ENCODE assay signal across 19 mouse cellular contexts in genomic region chr1:149858734-149859133, GRCm38 (mm10).
DNase-seq lines count a peak whose midpoint lies in the region; ATAC-seq and TF ChIP-seq lines count a peak whose summit lies in the region.
"Had no signal": no experiment of that assay in that cellular context is flagged by ENCODE, and none has a peak within 500 bp of the region (broad histone marks: within the 10 kb centered on the region; RNA-seq: fewer than 3 reads in every experiment).

No protein-coding gene starts in this region.

- 66% methylated on average over 5 of the region's 5 CpGs for WGBS in embryonic facial prominence, embryonic 11.5 days
- WGBS in embryonic facial prominence, embryonic 10.5 days = 72% methylated on average over 5 of the region's 5 CpGs
- 76% methylated on average over 5 of the region's 5 CpGs for WGBS in lung, postnatal 0 days
- 78% methylated on average over 5 of the region's 5 CpGs for WGBS in small intestine, adult 2 months

- H3K9ac ChIP-seq in embryonic facial prominence, embryonic 11.5 days (replicated peaks; ENCODE audit: low read length) = no peak overlapping the region
- H3K9ac ChIP-seq in lung, postnatal 0 days (replicated peaks; ENCODE audit: low read depth) = no peak overlapping the region
- H3K9ac ChIP-seq: heart, embryonic 15.5 days; hindbrain, embryonic 12.5 days; limb, embryonic 13.5 days had no signal

- in situ Hi-C loops in Patski (cut with MboI; ENCODE audit: low pct_unique_long_range_greater_than_20kb) = no loop called here

- H3K4me3 ChIP-seq in embryonic facial prominence, embryonic 11.5 days (ENCODE audit: low read depth, low read length) = no peak overlapping the region
- no peak overlapping the region for H3K4me3 ChIP-seq in embryonic facial prominence, embryonic 10.5 days
- H3K4me3 ChIP-seq in lung, postnatal 0 days (ENCODE audit: low read depth, low read length) = no peak overlapping the region
- H3K4me3 ChIP-seq in small intestine, adult 2 months (ENCODE audit: low read depth, low read length) = no peak overlapping the region
- H3K4me3 ChIP-seq: heart, embryonic 15.5 days; hindbrain, embryonic 12.5 days; limb, embryonic 13.5 days; megakaryocyte, embryonic 14.5 days had no signal

- TF ChIP-seq CTCF in lung, postnatal 0 days (IDR thresholded peaks at IDR 0.05) = peak; percentile 35
- peak; percentile 65 for TF ChIP-seq CTCF in Patski (IDR thresholded peaks at IDR 0.05)
- TF ChIP-seq CTCF in small intestine, adult 2 months (IDR thresholded peaks at IDR 0.05; ENCODE audit: extremely low read depth, insufficient read length, insufficient replicate concordance, low read depth, low read length) = peak; percentile 28; the same call in 1 of the 2 replicates

- no peaks in the 10 kb centered on the region for H3K36me3 ChIP-seq in embryonic facial prominence, embryonic 11.5 days (replicated peaks; ENCODE audit: control insufficient read depth, insufficient read depth, low read depth, low read length)
- no peaks in the 10 kb centered on the region for H3K36me3 ChIP-seq in embryonic facial prominence, embryonic 10.5 days (replicated peaks)
- H3K36me3 ChIP-seq in lung, postnatal 0 days (ENCODE audit: insufficient read depth, low read length) = no peaks in the 10 kb centered on the region
- H3K36me3 ChIP-seq in small intestine, adult 2 months (ENCODE audit: control insufficient read depth, insufficient read depth, low read length) = 0 out of 2 replicates have a peak, but pooled peaks cover 1% of the 10 kb centered on the region
- H3K36me3 ChIP-seq: heart, embryonic 15.5 days; hindbrain, embryonic 12.5 days; limb, embryonic 13.5 days had no signal

- POLR2A ChIA-PET in Patski (lab: Charles Lee) = no interaction called here

- peak; percentile 14 for DNase-seq in embryonic facial prominence, embryonic 11.5 days (ENCODE audit: low spot score)
- no peak for DNase-seq in embryonic facial prominence, embryonic 10.5 days (ENCODE audit: low spot score)
- no peak for DNase-seq in lung, postnatal 0 days (ENCODE audit: low spot score)
- no peak for DNase-seq in lung, postnatal 14 days
- DNase-seq in Patski (ENCODE audit: low read depth, low spot score) = no peak
- no peak for DNase-seq in layer of hippocampus, postnatal 14 days (ENCODE audit: low spot score in 2 of 2)
- DNase-seq: adrenal gland, postnatal 14 days; cerebellum, adult 9-11 months; kidney, adult 11 months; kidney, postnatal 4 days; lung, adult 2 months; right cerebral cortex, postnatal 25 days; thymus, adult 18-20 months had no signal

- H3K4me1 ChIP-seq in embryonic facial prominence, embryonic 11.5 days (ENCODE audit: control insufficient read depth, insufficient read depth, low read length) = no peaks in the 10 kb centered on the region; the same call in 1 of the 2 replicates
- peaks cover 3% of the 10 kb centered on the region for H3K4me1 ChIP-seq in embryonic facial prominence, embryonic 10.5 days
- H3K4me1 ChIP-seq in lung, postnatal 0 days (ENCODE audit: insufficient read depth, low read depth, low read length) = no peaks in the 10 kb centered on the region
- no peaks in the 10 kb centered on the region for H3K4me1 ChIP-seq in small intestine, adult 2 months (ENCODE audit: control insufficient read depth, insufficient read depth, insufficient read length, low read length)
- H3K4me1 ChIP-seq: heart, embryonic 15.5 days; hindbrain, embryonic 12.5 days; limb, embryonic 13.5 days had no signal

- H3K9me3 ChIP-seq in embryonic facial prominence, embryonic 11.5 days (replicated peaks; ENCODE audit: control insufficient read depth, low read length) = no peaks in the 10 kb centered on the region
- H3K9me3 ChIP-seq in embryonic facial prominence, embryonic 10.5 days = no peaks in the 10 kb centered on the region
- H3K9me3 ChIP-seq in lung, postnatal 0 days (ENCODE audit: low read length) = no peaks in the 10 kb centered on the region
- H3K9me3 ChIP-seq: heart, embryonic 15.5 days; hindbrain, embryonic 12.5 days; limb, embryonic 13.5 days; megakaryocyte, embryonic 14.5 days had no signal

- no peak for ATAC-seq in embryonic facial prominence, embryonic 11.5 days (replicated peaks; ENCODE audit: insufficient number of reproducible peaks, low FRiP score, low TSS enrichment, low read depth)
- ATAC-seq in lung, postnatal 0 days = no peak
- ATAC-seq in Patski = no peak
- no peak for ATAC-seq in erythroblast, adult 5-6 weeks (replicated peaks; ENCODE audit: low FRiP score, poor library complexity, severe bottlenecking)

- TF ChIP-seq POLR2A in small intestine, adult 2 months (IDR thresholded peaks at IDR 0.05; ENCODE audit: low read depth, low read length) = no peak

- H3K27ac ChIP-seq in embryonic facial prominence, embryonic 11.5 days (replicated peaks; ENCODE audit: low read depth, low read length) = no peak overlapping the region
- no peak overlapping the region for H3K27ac ChIP-seq in embryonic facial prominence, embryonic 10.5 days (replicated peaks)
- H3K27ac ChIP-seq in lung, postnatal 0 days (ENCODE audit: low read length) = no peak overlapping the region
- H3K27ac ChIP-seq in small intestine, adult 2 months (ENCODE audit: insufficient read depth, low read depth, low read length) = no peak overlapping the region
- H3K27ac ChIP-seq: heart, embryonic 15.5 days; hindbrain, embryonic 12.5 days; limb, embryonic 13.5 days had no signal

- H3K4me2 ChIP-seq in embryonic facial prominence, embryonic 11.5 days (ENCODE audit: low read depth, low read length) = no peak overlapping the region
- no peak overlapping the region for H3K4me2 ChIP-seq in lung, postnatal 0 days (replicated peaks; ENCODE audit: low read depth, low read length)
- H3K4me2 ChIP-seq: heart, embryonic 15.5 days; hindbrain, embryonic 12.5 days; limb, embryonic 13.5 days had no signal

- no peak for TF ChIP-seq EP300 in lung, postnatal 0 days (IDR thresholded peaks at IDR 0.05)

- no peaks in the 10 kb centered on the region for H3K27me3 ChIP-seq in embryonic facial prominence, embryonic 11.5 days (ENCODE audit: control insufficient read depth, insufficient read depth, low read length)
- no peaks in the 10 kb centered on the region for H3K27me3 ChIP-seq in embryonic facial prominence, embryonic 10.5 days (replicated peaks; ENCODE audit: low read depth, poor library complexity, severe bottlenecking)
- H3K27me3 ChIP-seq in lung, postnatal 0 days (replicated peaks; ENCODE audit: insufficient read depth, low read length) = no peaks in the 10 kb centered on the region
- H3K27me3 ChIP-seq in Patski = no peaks in the 10 kb centered on the region
- H3K27me3 ChIP-seq in small intestine, adult 2 months (ENCODE audit: control insufficient read depth, insufficient read depth, low read length) = no peaks in the 10 kb centered on the region
- H3K27me3 ChIP-seq: heart, embryonic 15.5 days; hindbrain, embryonic 12.5 days; limb, embryonic 13.5 days; megakaryocyte, embryonic 14.5 days had no signal

- CTCF ChIA-PET in Patski (lab: Charles Lee) = interaction anchor here (1.0 to 2.3 kb wide), 6 partner anchors 31 to 408 kb away, joined by 3 to 6 read pairs (median 4); partner anchors contain the start of gene Ptgs2
